Mouse (Mus musculus): ENCODE results near the gene Jak3. TPM values are rescaled to one million over a fixed set of nuclear protein-coding genes. Genes with fewer than 3 reads are reported as not detected.
"Not testable (repeated sequence)": the region's sequence is repeated elsewhere in the genome, so short reads cannot be mapped to it uniquely, and the experiment has no call there.

Jak3 gene
- polyA plus RNA-seq, 1 experiment from 2014 or later, result 9.1 TPM

DNA sequence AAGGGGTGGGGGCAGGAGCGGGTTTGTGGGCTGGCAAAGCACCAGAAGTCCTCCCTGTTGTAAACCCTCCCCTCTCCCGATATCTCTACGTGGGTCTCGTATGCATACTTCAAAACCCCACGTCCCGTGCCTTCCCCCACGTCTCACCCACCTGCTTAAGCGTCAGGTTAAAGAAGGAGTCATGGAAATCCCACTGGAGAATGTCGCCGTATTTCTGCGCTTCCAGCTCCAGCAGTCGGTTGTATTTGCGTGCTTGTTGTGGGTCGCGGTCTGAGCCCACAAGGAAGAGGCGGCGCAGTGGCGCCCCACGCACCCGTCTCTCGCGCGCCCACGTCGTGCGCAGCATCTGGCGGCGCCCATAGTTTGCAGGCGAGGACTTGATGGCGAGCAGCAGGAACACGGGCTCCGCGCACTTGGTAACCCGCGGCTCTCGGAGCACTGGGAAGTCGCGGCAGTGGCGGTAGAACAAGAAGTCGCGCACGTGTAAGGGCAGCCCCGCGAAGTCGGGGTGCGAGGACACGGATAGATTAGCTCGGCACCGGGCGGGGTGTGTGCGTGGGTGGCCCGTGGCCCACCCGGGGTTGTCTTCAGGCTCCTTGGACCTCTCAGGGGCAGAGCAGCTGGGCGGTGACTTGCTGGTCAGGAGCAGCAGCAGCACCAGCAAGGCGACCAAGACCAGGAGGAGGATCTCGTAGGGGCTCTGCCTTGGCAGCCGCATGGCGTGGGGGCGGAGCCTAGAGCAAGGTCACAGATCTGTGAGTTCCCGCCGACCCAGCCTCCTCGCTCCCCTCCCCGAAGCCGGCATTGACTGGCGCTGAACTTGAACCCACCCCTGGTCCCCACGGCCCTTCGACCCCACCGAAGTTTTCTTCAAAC is 17.3 kb downstream of the Jak3 start:
- Histone ChIP-seq H3K9ac (ENCODE audit: low read length) (no peak overlapping the region), H3K4me1 (replicated peaks; ENCODE audit: control insufficient read depth, insufficient read depth, low read length) (peaks cover 7% of the 10 kb centered on the region; the same call in 1 of the 2 replicates), H3K36me3 (ENCODE audit: control insufficient read depth, insufficient read depth, low read length) (no peaks in the 10 kb centered on the region), H3K9me3 (ENCODE audit: control insufficient read depth, low read length) (no peaks in the 10 kb centered on the region; the same call in 1 of the 2 replicates), H3K27me3 (ENCODE audit: control insufficient read depth, insufficient read depth, low read depth, low read length) (peaks cover 74% of the 10 kb centered on the region), H3K27ac (ENCODE audit: low read length) (no peak overlapping the region), H3K4me3 (ENCODE audit: low read length) (peak overlapping the region; percentile 18; the same call in 1 of the 2 replicates), H3K4me2 (ENCODE audit: low read depth, low read length) (peak overlapping the region; percentile 9; the same call in 1 of the 2 replicates)
- ATAC-seq (ENCODE audit: low read depth), result no peak
- WGBS, result 10% methylated on average over 68 of the region's 68 CpGs

DNA sequence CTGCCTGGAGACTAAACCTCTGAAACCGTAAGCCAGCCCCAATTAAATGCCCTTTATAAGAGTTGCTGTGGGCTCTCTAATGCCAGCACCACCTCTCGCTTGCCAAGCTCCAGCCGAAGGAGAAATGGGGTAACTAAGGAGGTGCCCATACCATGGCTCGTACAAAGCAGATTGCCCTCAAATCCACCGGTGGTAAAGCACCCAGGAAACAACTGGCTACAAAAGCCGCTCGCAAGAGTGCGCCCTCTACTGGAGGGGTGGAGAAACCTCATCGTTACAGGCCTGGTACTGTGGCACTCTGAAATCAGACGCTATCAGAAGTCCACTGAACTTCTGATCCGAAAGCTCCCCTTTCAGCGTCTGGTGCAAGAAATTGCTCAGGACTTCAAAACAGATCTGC is 19.4 kb downstream of the Jak3 start:
- not testable (repeated sequence) for H3K36me3 ChIP-seq (ENCODE audit: control insufficient read depth, insufficient read depth, low read length); H3K9ac ChIP-seq (ENCODE audit: low read length); H3K4me1 ChIP-seq (replicated peaks; ENCODE audit: control insufficient read depth, insufficient read depth, low read length); H3K27ac ChIP-seq (ENCODE audit: low read length); ATAC-seq (ENCODE audit: low read depth); H3K4me3 ChIP-seq (ENCODE audit: low read length); H3K9me3 ChIP-seq (ENCODE audit: control insufficient read depth, low read length); H3K4me2 ChIP-seq (ENCODE audit: low read depth, low read length)
- H3K27me3 ChIP-seq (ENCODE audit: control insufficient read depth, insufficient read depth, low read depth, low read length), result peaks cover 66% of the 10 kb centered on the region
- 63% methylated on average over 12 of the region's 12 CpGs for WGBS

DNA sequence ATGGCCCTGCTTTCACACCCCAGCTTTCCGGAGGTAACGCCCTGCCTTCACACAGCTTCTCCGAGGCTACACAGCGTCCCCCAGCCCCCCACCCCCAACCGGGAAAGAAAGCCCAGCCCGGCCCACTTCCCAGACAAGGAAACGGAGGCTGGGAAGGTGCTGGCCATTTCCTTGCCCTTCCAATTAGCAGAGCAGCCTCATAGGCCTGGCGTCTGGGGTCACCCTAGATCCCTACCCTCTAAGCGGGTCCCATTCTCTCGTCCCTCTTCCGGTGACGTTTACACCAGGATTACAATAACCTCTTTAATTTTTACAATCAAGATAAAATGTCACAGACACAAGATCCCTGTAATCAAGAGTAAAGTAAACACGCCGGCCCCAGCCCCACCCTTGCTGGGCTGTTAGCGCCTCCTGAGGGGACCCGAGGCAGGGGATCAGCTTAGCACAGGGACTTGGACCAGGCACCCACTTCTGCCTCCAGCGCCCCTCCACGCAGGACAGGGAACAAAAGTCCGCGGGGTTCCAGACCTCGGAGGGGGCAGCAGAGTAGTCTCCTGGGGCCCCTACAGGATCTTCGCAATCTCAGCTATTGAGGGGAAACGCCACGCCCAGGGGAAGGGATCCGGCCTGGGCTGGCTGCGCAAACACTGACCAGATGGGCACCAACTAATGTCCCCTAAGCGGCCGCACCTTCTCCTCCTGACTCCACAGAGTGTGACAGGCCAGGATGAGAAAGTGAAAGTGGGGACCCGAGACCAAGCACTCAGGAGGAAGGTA is 24.6 kb downstream of the Jak3 start:
- H3K4me2 ChIP-seq (ENCODE audit: low read depth, low read length), result peak overlapping the region; percentile 52
- peaks cover 31% of the 10 kb centered on the region for H3K27me3 ChIP-seq (ENCODE audit: control insufficient read depth, insufficient read depth, low read depth, low read length)
- H3K36me3 ChIP-seq (ENCODE audit: control insufficient read depth, insufficient read depth, low read length), result no peaks in the 10 kb centered on the region
- no peaks in the 10 kb centered on the region for H3K9me3 ChIP-seq (ENCODE audit: control insufficient read depth, low read length)
- WGBS, result 6% methylated on average over 29 of the region's 29 CpGs
- ATAC-seq (ENCODE audit: low read depth), result peak; percentile 45; the same call in 1 of the 2 replicates
- H3K9ac ChIP-seq (ENCODE audit: low read length), result peak overlapping the region; percentile 56
- peaks cover 7% of the 10 kb centered on the region; the same call in 1 of the 2 replicates for H3K4me1 ChIP-seq (replicated peaks; ENCODE audit: control insufficient read depth, insufficient read depth, low read length)
- no peak overlapping the region for H3K27ac ChIP-seq (ENCODE audit: low read length)
- H3K4me3 ChIP-seq (ENCODE audit: low read length), result peak overlapping the region; percentile 38

DNA sequence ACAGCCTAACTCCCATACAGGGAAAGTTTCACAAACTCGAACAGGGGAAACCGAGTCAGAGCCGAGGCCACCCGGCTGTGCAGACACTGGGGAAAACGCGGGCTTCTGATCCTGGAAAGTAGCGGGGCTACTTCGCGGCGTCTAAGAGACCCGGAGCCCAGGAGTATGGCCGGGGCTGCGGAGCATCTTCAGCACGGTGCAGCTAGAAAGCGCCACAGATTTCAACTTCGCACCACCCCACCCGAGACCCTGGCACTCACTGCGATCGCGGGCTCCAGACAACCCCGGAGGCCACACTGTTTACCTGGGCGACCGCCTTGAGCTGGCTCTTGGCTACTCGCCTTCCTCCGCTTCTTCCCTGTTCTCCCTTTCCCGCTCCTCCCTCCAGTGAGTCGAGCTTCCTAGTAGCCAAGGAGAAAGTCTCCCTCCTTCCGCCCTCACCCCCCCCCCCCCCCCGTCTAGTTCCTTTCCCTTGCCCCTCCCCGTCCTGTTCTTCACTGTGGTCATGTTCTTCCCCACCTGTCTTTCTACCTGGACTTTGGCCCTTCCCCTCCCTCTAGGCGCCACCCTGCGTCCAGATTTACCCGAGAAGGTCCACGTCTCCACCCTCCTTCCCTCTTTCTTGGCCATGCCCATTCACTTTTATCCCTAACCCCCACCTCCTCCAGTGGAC is 25.5 kb downstream of the Jak3 start, which contains the start of gene B3gnt3:
Gene B3gnt3, minus strand, starts transcription at position 376 of the 673 bp plus-strand sequence.
- H3K4me3 ChIP-seq (ENCODE audit: low read length), result peak within 1 kb of the TSS; percentile 38
- H3K27ac ChIP-seq (ENCODE audit: low read length), result no peak within 1 kb of the TSS
- peak within 1 kb of the TSS; percentile 52 for H3K4me2 ChIP-seq (ENCODE audit: low read depth, low read length)
- peak within 1 kb of the TSS; percentile 56 for H3K9ac ChIP-seq (ENCODE audit: low read length)
- no peaks in the 10 kb centered on the region for H3K36me3 ChIP-seq (ENCODE audit: control insufficient read depth, insufficient read depth, low read length)
- H3K27me3 ChIP-seq (ENCODE audit: control insufficient read depth, insufficient read depth, low read depth, low read length), result peaks cover 31% of the 10 kb centered on the region
- peak; percentile 22; the same call in 1 of the 2 replicates for ATAC-seq (ENCODE audit: low read depth)
- WGBS, result 13% methylated on average over 32 of the region's 34 CpGs
- H3K9me3 ChIP-seq (ENCODE audit: control insufficient read depth, low read length), result no peaks in the 10 kb centered on the region
- H3K4me1 ChIP-seq (replicated peaks; ENCODE audit: control insufficient read depth, insufficient read depth, low read length), result peaks cover 7% of the 10 kb centered on the region; the same call in 1 of the 2 replicates

DNA sequence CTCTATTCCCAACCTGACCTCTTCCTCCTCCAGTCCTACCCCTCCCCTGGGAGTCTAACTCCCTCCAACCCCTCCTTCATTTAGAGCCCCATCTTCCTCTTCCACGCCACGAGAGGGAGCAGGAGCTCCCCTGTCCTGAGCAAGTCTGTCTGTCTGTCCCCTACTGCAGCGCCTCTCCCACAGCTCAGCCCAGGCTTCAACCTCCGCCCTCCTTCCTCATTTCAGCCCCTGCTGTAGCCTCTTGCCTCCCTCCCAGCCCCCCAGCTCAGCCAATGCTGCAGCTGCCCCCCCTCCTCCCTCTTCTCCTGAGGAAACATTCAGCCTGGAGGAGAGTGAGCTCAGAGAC is 26.0 kb downstream of the Jak3 start:
- peaks cover 31% of the 10 kb centered on the region for H3K27me3 ChIP-seq (ENCODE audit: control insufficient read depth, insufficient read depth, low read depth, low read length)
- H3K4me1 ChIP-seq (replicated peaks; ENCODE audit: control insufficient read depth, insufficient read depth, low read length), result peaks cover 7% of the 10 kb centered on the region; the same call in 1 of the 2 replicates
- no peak for ATAC-seq (ENCODE audit: low read depth)
- H3K4me3 ChIP-seq (ENCODE audit: low read length), result no peak overlapping the region
- no peak overlapping the region for H3K4me2 ChIP-seq (ENCODE audit: low read depth, low read length)
- WGBS, result 30% methylated on average over 4 of the region's 4 CpGs
- H3K27ac ChIP-seq (ENCODE audit: low read length), result no peak overlapping the region
- no peaks in the 10 kb centered on the region for H3K36me3 ChIP-seq (ENCODE audit: control insufficient read depth, insufficient read depth, low read length)
- no peaks in the 10 kb centered on the region for H3K9me3 ChIP-seq (ENCODE audit: control insufficient read depth, low read length)
- no peak overlapping the region for H3K9ac ChIP-seq (ENCODE audit: low read length)

DNA sequence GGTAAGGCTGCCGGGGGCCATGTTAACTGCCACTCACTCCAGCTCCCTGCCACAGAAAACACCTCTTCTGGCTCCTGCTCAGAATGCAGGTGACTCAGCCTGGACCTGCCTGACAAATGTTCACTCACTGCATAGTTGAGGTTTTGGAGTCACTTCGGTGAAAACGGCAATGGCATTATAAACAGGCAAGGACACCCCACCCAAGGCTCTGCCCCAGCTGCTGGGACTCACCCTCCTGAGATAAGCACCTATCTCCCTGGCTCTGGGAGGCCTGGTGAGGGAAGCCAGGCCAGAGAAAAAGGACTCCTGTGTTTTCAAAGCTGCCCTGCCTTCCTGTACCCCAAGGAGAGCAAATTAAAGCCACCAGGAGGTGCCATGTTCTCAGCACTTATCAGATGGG is 26.8 kb downstream of the Jak3 start:
- H3K4me2 ChIP-seq (ENCODE audit: low read depth, low read length), result no peak overlapping the region
- ATAC-seq (ENCODE audit: low read depth), result no peak
- H3K27me3 ChIP-seq (ENCODE audit: control insufficient read depth, insufficient read depth, low read depth, low read length), result peaks cover 31% of the 10 kb centered on the region
- H3K27ac ChIP-seq (ENCODE audit: low read length), result no peak overlapping the region
- H3K4me1 ChIP-seq (replicated peaks; ENCODE audit: control insufficient read depth, insufficient read depth, low read length), result peaks cover 7% of the 10 kb centered on the region; the same call in 1 of the 2 replicates
- no peaks in the 10 kb centered on the region for H3K9me3 ChIP-seq (ENCODE audit: control insufficient read depth, low read length)
- WGBS, result 68% methylated on average over 3 of the region's 3 CpGs
- H3K36me3 ChIP-seq (ENCODE audit: control insufficient read depth, insufficient read depth, low read length), result no peaks in the 10 kb centered on the region
- no peak overlapping the region for H3K4me3 ChIP-seq (ENCODE audit: low read length)
- H3K9ac ChIP-seq (ENCODE audit: low read length), result no peak overlapping the region

DNA sequence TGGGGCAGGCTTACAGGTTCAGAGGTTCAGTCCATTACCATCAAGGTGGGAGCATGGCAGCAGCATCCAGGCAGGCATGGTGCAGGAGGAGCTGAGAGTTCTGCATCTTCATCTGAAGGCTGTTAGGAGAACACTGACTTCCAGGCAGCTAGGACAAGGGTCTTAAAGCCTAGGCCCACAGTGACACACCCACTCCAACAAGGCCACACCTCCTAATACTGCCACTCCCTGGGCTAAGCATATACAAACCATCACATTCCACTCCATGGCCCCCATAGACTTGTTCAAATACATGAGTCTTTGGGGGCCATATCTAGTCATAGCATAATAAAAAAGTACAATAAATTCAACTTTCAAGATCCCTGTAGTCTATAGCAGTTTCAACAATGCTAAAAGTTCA is 27.3 kb downstream of the Jak3 start:
- not testable (repeated sequence) for H3K27ac ChIP-seq (ENCODE audit: low read length); H3K36me3 ChIP-seq (ENCODE audit: control insufficient read depth, insufficient read depth, low read length); H3K4me3 ChIP-seq (ENCODE audit: low read length); H3K9me3 ChIP-seq (ENCODE audit: control insufficient read depth, low read length); ATAC-seq (ENCODE audit: low read depth); H3K4me1 ChIP-seq (replicated peaks; ENCODE audit: control insufficient read depth, insufficient read depth, low read length); H3K9ac ChIP-seq (ENCODE audit: low read length); H3K4me2 ChIP-seq (ENCODE audit: low read depth, low read length)
- H3K27me3 ChIP-seq (ENCODE audit: control insufficient read depth, insufficient read depth, low read depth, low read length), result peaks cover 30% of the 10 kb centered on the region

DNA sequence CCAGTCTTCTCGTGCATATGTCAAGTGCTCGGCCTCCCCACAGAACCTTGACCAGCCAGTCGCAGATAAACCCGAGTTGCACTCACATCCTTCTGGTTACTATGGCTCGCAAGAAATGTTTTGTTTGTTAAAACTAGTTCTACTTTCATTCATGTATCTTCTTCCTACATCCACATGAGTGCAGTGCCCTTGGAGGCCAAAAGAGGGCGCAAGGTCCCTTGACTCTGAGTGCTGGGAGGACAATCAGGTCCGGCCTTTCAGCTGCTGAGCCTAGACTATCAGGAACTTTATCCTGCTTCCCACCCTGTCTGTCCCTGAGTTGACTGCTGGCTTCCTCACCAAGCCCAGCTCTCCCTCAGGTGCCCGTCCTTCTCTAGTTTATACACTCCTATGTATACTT is 31.8 kb downstream of the Jak3 start:
- Histone ChIP-seq H3K27me3 (ENCODE audit: control insufficient read depth, insufficient read depth, low read depth, low read length) (peaks cover 11% of the 10 kb centered on the region; the same call in 1 of the 2 replicates), H3K4me3 (ENCODE audit: low read length) (no peak overlapping the region), H3K9ac (ENCODE audit: low read length) (no peak overlapping the region), H3K4me2 (ENCODE audit: low read depth, low read length) (no peak overlapping the region), H3K36me3 (ENCODE audit: control insufficient read depth, insufficient read depth, low read length) (no peaks in the 10 kb centered on the region), H3K9me3 (ENCODE audit: control insufficient read depth, low read length) (no peaks in the 10 kb centered on the region), H3K27ac (ENCODE audit: low read length) (no peak overlapping the region), H3K4me1 (replicated peaks; ENCODE audit: control insufficient read depth, insufficient read depth, low read length) (0 out of 2 replicates have a peak, but pooled peaks cover 2% of the 10 kb centered on the region)
- no peak for ATAC-seq (ENCODE audit: low read depth)
- WGBS, result 25% methylated on average over 8 of the region's 8 CpGs
